In the genomic region with DNA sequence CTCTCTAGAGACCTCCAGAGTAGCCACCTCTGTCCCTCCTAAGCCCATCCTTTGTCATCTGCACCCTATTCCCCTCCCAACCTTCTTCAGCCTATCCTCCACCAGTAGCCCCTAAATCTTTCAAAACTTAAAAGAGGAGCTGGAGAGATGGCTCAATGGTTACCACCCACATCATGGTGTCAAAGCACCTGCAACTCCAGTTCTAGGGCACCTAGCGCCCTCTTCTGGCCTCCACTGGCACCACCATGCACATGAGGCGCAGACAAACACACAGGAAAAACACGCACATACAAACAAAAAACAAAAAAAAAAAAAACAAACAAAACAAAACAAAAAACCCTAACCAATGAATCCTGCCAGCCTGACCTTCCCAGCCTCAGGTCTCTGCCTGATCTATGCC, we compare ENCODE assay signal across 10 mouse cellular contexts. TPM values are rescaled to one million over a fixed set of nuclear protein-coding genes. Genes with fewer than 3 reads are reported as not detected.
DNase-seq lines count a peak whose midpoint lies in the region; ATAC-seq and TF ChIP-seq lines count a peak whose summit lies in the region.
"Had no signal": no experiment of that assay in that cellular context is flagged by ENCODE, and none has a peak within 500 bp of the region (broad histone marks: within the 10 kb centered on the region; RNA-seq: fewer than 3 reads in every experiment).

No protein-coding gene starts in this region.

- no peaks in the 10 kb centered on the region for H3K27me3 ChIP-seq in kidney, adult 2 months (replicated peaks; ENCODE audit: control insufficient read depth, insufficient read depth, low read length)
- no peaks in the 10 kb centered on the region for H3K27me3 ChIP-seq in kidney, embryonic 14.5 days (ENCODE audit: control insufficient read depth, insufficient read depth, low read length)
- no peaks in the 10 kb centered on the region for H3K27me3 ChIP-seq in testis, adult 2 months (ENCODE audit: control insufficient read depth, insufficient read depth, low read length)
- peaks cover 4% of the 10 kb centered on the region; the same call in 1 of the 2 replicates for H3K27me3 ChIP-seq in forebrain, embryonic 13.5 days
- H3K27me3 ChIP-seq: embryonic facial prominence, embryonic 12.5 days; limb, embryonic 15.5 days had no signal

- TF ChIP-seq POLR2A in kidney, adult 2 months (IDR thresholded peaks at IDR 0.05; ENCODE audit: low read depth, low read length) = no peak
- TF ChIP-seq POLR2A in testis, adult 2 months (IDR thresholded peaks at IDR 0.05; ENCODE audit: control insufficient read depth, low read depth, low read length) = no peak

- H3K36me3 ChIP-seq in kidney, adult 2 months (ENCODE audit: control insufficient read depth, insufficient read depth, low read length) = no peaks in the 10 kb centered on the region
- H3K36me3 ChIP-seq in kidney, embryonic 14.5 days (ENCODE audit: control insufficient read depth, insufficient read depth, low read length) = no peaks in the 10 kb centered on the region
- no peaks in the 10 kb centered on the region for H3K36me3 ChIP-seq in testis, adult 2 months (ENCODE audit: control insufficient read depth, insufficient read depth, low read length)
- H3K36me3 ChIP-seq in forebrain, embryonic 13.5 days (ENCODE audit: poor library complexity, severe bottlenecking) = no peaks in the 10 kb centered on the region
- H3K36me3 ChIP-seq: embryonic facial prominence, embryonic 12.5 days; limb, embryonic 15.5 days had no signal

- H3K9me3 ChIP-seq in kidney, embryonic 14.5 days (ENCODE audit: control insufficient read depth, low read length) = no peaks in the 10 kb centered on the region
- H3K9me3 ChIP-seq in forebrain, embryonic 13.5 days (replicated peaks) = no peaks in the 10 kb centered on the region
- H3K9me3 ChIP-seq: embryonic facial prominence, embryonic 12.5 days; limb, embryonic 15.5 days had no signal

- no peak for ATAC-seq in kidney, embryonic 14.5 days (ENCODE audit: low FRiP score, low TSS enrichment)
- ATAC-seq in common myeloid progenitor, adult 5-6 weeks (replicated peaks; ENCODE audit: low read depth, poor library complexity, severe bottlenecking) = 0 out of 2 replicates have a peak, but pooled peaks have one; percentile 52
- ATAC-seq in forebrain, embryonic 13.5 days = no peak

- DNase-seq in kidney, adult 2 months = peak; percentile 47
- no peak for DNase-seq in testis, postnatal 14 days (ENCODE audit: low spot score)
- DNase-seq in spleen, postnatal 36 days (ENCODE audit: low spot score in 2 of 2) = no peak
- DNase-seq: heart, adult 11 months had no signal

- 78% methylated on average over 3 of the region's 3 CpGs for WGBS in kidney, adult 2 months
- WGBS in kidney, embryonic 14.5 days = 66% methylated on average over 3 of the region's 3 CpGs
- 59% methylated on average over 3 of the region's 3 CpGs for WGBS in forebrain, embryonic 13.5 days

- H3K27ac ChIP-seq in kidney, adult 2 months (ENCODE audit: insufficient read depth, low read depth, low read length) = no peak overlapping the region
- no peak overlapping the region for H3K27ac ChIP-seq in kidney, embryonic 14.5 days (ENCODE audit: low read depth, low read length)
- no peak overlapping the region for H3K27ac ChIP-seq in testis, adult 2 months (ENCODE audit: control insufficient read depth, insufficient read depth, low read depth, low read length)
- H3K27ac ChIP-seq in forebrain, embryonic 13.5 days = no peak overlapping the region
- H3K27ac ChIP-seq: embryonic facial prominence, embryonic 12.5 days; limb, embryonic 15.5 days had no signal

- H3K4me1 ChIP-seq in kidney, adult 2 months (ENCODE audit: control insufficient read depth, insufficient read depth, low read length) = no peaks in the 10 kb centered on the region
- H3K4me1 ChIP-seq in kidney, embryonic 14.5 days (ENCODE audit: control insufficient read depth, insufficient read depth, low read length) = no peaks in the 10 kb centered on the region; the same call in 1 of the 2 replicates
- peaks cover 3% of the 10 kb centered on the region; the same call in 1 of the 2 replicates for H3K4me1 ChIP-seq in testis, adult 2 months (ENCODE audit: control insufficient read depth, insufficient read depth, low read length)
- H3K4me1 ChIP-seq in forebrain, embryonic 13.5 days = no peaks in the 10 kb centered on the region

- H3K4me3 ChIP-seq in kidney, adult 2 months (ENCODE audit: insufficient read depth, low read depth, low read length) = no peak overlapping the region
- H3K4me3 ChIP-seq in kidney, embryonic 14.5 days (ENCODE audit: low read length) = no peak overlapping the region
- H3K4me3 ChIP-seq in testis, adult 2 months (ENCODE audit: control insufficient read depth, low read depth, low read length) = no peak overlapping the region
- no peak overlapping the region for H3K4me3 ChIP-seq in forebrain, embryonic 13.5 days
- H3K4me3 ChIP-seq: embryonic facial prominence, embryonic 12.5 days; limb, embryonic 15.5 days had no signal

- no peak overlapping the region for H3K4me2 ChIP-seq in kidney, embryonic 14.5 days (replicated peaks; ENCODE audit: low read depth, low read length)
- H3K4me2 ChIP-seq in forebrain, embryonic 13.5 days = no peak overlapping the region
- H3K4me2 ChIP-seq: embryonic facial prominence, embryonic 12.5 days; limb, embryonic 15.5 days had no signal

- no peak overlapping the region for H3K9ac ChIP-seq in kidney, embryonic 14.5 days (ENCODE audit: low read depth, low read length)
- H3K9ac ChIP-seq in forebrain, embryonic 13.5 days = no peak overlapping the region
- H3K9ac ChIP-seq: embryonic facial prominence, embryonic 12.5 days; limb, embryonic 15.5 days had no signal

- TF ChIP-seq CTCF in kidney, adult 2 months (conservative IDR thresholded peaks at IDR 0.05; ENCODE audit: insufficient read depth, insufficient read length, low read depth, low read length) = peak; percentile 66
- peak; percentile 72; the same call in 1 of the 2 replicates for TF ChIP-seq CTCF in testis, adult 2 months (IDR thresholded peaks at IDR 0.05; ENCODE audit: control insufficient read depth, insufficient read depth, insufficient replicate concordance, low read depth, low read length)

RNA-seq across cellular contexts. Expression of a gene that starts 24.6 kb away (rescaled TPM):
- polyA plus RNA-seq in kidney, adult 2 months (2012; rRNA removed) = 94.8 and 106 TPM in 2 replicates
- 9.5 and 11.9 TPM in 2 replicates for polyA plus RNA-seq in kidney, embryonic 14.5 days (2014; fragmentation: Nextera tagmentation; extraction: Ambion mirVana)
- 7.9 and 8.5 TPM in 2 replicates for polyA plus RNA-seq in testis, adult 2 months (2012; rRNA removed)
- 4.8 and 6.1 TPM in 2 replicates for total RNA-seq in common myeloid progenitor, adult 5-6 weeks (2017)
- 21.5 and 22.8 TPM in 2 replicates for polyA plus RNA-seq in forebrain, embryonic 13.5 days (2015; fragmentation: Nextera tagmentation; extraction: Ambion mirVana)

RNA-seq across cellular contexts. Expression of a gene that starts 25.1 kb away (rescaled TPM):
- 511 and 689 TPM in 2 replicates for polyA plus RNA-seq in kidney, adult 2 months (2012; rRNA removed)
- polyA plus RNA-seq in kidney, embryonic 14.5 days (2014; fragmentation: Nextera tagmentation; extraction: Ambion mirVana) = 1,350 and 1,409 TPM in 2 replicates
- 122 and 154 TPM in 2 replicates for polyA plus RNA-seq in testis, adult 2 months (2012; rRNA removed)
- total RNA-seq in common myeloid progenitor, adult 5-6 weeks (2017) = 2,920 and 3,083 TPM in 2 replicates
- 733 and 735 TPM in 2 replicates for polyA plus RNA-seq in forebrain, embryonic 13.5 days (2015; fragmentation: Nextera tagmentation; extraction: Ambion mirVana)

RNA-seq across cellular contexts. Expression of a gene that starts 51.8 kb away (rescaled TPM):
- polyA plus RNA-seq in kidney, adult 2 months (2012; rRNA removed) = 32.2 and 33.4 TPM in 2 replicates
- polyA plus RNA-seq in kidney, embryonic 14.5 days (2014; fragmentation: Nextera tagmentation; extraction: Ambion mirVana) = 5.0 and 5.8 TPM in 2 replicates
- polyA plus RNA-seq in testis, adult 2 months (2012; rRNA removed) = 1.6 and 1.9 TPM in 2 replicates
- total RNA-seq in common myeloid progenitor, adult 5-6 weeks (2017) = 0.10 and 0.82 TPM in 2 replicates
- 1.9 and 2.1 TPM in 2 replicates for polyA plus RNA-seq in forebrain, embryonic 13.5 days (2015; fragmentation: Nextera tagmentation; extraction: Ambion mirVana)
